Mouse (Mus musculus) ovary, postnatal 14 days (tissue): ENCODE data around the gene Cxcr5.

ENCODE experiments used
- DNase-seq: peaks from one replicate; pipeline ENCODE4 v3.0.0; 2022; ENCODE audit warnings: low spot score

The Cxcr5 gene

GRCm38 (mm10) chr9:44509487-44510354 is 52.0 kb downstream of the Cxcr5 start:
- DNase-seq = peak; percentile 97

GRCm38 (mm10) chr9:44508721-44509486 is 52.8 kb downstream of the Cxcr5 start:
- DNase-seq = no peak

DNA sequence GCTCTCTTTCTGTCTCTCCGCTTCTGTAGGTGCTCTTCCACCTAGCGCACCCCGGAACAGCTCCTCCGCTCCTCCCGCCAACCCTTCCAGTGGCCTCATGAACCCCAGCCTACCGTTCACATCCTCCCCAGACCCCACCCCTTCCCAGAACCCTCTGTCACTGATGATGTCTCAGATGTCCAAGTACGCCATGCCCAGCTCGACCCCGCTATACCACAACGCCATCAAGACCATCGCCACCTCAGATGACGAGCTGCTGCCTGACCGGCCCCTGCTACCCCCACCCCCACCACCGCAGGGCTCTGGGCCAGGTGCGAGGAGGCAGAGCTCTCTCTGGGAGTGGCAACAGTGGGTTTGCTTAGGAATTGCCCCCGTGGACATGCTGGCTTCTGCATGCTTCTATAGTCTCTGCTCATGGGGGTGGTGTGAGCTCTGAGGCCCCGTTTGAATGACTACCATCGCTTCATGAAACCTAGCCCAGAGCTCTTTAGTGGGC is 53.5 kb downstream of the Cxcr5 start:
- no peak for DNase-seq

- no peak for DNase-seq
These were observed 54.3 kb downstream of the Cxcr5 start for GRCm38 (mm10) chr9:44507345-44507744.

DNA sequence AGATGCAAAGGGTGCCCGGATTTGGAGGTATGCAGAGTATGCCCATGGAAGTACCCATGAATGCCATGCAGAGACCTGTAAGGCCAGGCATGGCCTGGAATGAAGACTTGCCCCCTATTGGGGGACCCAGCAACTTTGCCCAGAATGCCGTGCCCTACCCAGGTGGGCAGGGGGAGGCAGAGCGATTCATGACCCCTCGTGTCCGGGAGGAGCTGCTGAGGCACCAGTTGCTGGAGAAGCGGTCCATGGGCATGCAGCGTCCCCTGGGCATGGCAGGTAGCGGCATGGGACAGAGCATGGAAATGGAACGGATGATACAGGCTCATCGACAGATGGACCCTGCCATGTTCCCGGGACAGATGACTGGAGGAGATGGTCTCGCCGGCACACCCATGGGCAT is 55.1 kb downstream of the Cxcr5 start:
- DNase-seq = no peak

GRCm38 (mm10) chr9:44505824-44506467 is 55.7 kb downstream of the Cxcr5 start:
- no peak for DNase-seq

GRCm38 (mm10) chr9:44504893-44505823 is 56.5 kb downstream of the Cxcr5 start:
- DNase-seq = no peak

DNA sequence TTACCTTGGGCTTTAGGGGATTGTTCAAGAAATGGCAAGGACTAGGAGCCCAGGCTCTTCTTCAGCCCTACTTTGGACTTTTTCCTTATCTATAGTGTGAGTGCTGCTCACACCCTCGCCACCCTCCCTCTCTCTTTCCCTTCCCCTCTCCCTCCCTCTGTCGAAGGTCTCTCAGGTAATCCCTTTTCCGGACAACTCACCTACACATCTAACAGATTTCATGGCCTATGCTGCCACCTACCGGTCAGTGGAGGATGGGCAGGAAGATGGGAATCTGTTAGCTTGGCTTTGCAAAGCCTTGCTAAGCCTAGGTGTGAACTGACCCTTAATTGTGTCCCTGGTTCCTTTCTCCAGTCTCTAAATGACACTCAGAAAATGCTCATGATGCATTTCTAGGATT is 59.7 kb downstream of the Cxcr5 start:
- peak; percentile 86 for DNase-seq

- no peak for DNase-seq
These were observed 60.3 kb downstream of the Cxcr5 start for GRCm38 (mm10) chr9:44501206-44501879.

GRCm38 (mm10) chr9:44500638-44501175 is 61.0 kb downstream of the Cxcr5 start:
- DNase-seq = no peak

GRCm38 (mm10) chr9:44500163-44500533 is 61.5 kb downstream of the Cxcr5 start:
- DNase-seq = no peak

DNA sequence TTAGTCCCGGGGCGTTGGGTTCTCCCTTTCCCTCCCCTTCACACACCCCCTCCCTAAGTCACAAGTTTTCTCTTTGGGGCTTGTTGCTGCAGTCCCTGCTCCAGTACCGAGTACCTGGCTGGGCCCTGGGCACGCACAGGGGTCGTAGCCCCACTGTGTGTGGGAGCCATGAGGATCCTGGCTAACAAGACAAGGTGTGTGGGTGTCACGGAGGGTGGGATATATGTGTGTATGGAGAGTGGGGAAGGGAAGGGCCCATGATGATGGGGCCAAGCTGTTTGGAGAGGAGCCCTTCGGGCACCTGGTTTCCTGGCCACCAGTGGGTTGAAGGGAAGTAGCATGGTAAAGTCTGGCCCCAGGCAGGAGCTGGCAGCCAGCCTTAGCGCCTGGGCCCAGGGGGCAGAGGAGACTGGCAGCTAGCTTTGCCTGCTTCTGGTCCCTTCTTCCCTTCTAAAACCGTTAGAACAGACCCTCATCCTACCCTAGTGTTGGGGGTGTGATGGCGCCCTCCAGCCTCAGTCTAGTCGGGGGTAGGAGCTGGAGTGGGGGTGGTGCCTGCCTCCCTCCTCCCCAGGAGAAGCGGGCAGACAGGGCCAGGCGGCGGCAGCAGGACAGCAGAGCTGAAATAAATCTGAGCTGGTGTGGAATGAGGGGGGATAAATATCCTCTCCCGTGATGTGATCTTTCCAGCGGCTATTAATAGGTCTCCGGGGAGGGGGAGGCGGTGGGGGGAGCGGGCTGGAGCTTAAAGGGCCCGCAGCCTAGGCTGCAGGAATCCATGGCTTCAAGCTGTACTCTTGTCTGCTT is 62.1 kb downstream of the Cxcr5 start:
- no peak for DNase-seq

GRCm38 (mm10) chr9:44498421-44499355 is 63.0 kb downstream of the Cxcr5 start:
- no peak for DNase-seq

DNA sequence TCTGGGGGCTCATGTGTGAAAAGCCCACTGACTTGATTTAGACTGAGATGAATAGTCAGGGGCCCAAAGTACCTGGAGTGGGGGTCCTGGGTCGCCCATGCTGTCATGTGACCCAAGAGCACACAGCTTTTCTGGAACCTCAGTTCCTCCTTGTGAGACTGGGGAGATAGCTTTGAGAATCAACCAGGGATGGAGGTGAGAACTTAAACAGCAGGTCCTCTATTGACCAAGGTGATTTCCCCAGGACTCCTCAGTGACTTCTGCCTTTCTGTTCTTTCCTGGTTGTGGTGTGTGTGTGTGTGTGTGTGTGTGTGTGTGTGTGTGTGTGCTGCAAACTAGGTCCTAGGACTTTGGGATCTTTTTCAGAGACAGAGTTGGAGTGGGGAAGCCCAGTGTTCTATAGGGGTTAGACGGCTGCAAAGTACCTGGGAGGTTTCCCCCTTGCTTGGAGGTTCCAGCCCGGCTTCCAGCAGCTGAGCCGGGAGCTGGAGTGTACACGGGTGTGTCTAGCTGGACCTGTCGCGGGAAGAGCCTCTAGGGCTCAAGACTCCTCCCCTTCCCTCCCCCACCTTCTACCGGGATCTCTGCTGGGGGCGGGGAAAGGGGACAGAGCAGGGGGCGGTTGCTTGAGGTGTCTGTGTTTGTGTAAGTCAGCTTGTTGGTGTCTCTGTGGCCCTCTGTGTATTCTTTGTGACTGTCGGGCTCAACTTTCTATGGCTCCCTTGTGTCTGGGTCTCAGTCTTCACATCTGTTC is 63.9 kb downstream of the Cxcr5 start:
- no peak for DNase-seq

DNA sequence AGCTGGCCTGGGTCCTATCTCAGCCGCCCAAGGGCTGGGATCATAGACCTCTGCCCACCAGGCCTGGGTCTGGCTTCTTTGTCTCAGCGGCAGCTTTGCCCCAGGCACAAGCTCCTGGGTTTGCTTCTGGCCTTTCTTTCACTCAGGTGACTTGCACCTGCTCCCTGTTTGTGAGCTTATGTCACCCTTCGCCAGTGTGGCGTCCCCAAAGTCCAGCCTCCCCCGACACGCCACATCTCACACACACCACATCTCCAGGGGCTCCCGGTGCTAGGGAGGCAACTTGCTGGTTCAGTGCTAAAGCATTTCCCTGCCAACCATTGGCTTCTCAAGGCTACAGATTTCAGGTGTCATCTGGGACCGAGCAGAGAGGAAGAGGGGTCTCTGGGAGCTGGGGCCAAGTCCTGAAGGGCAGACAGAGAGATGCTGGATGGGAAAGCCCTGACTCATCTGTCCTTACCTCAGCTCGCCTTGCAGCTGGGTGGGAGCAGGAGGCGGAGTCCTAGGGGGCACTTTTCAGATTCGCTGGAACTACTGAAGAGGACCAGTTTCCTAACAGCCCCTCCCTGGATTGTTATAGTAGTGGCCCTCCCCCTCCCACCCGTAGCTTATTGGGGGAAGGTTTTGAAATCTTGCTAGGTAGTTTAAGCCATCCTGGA is 64.7 kb downstream of the Cxcr5 start:
- no peak for DNase-seq

DNA sequence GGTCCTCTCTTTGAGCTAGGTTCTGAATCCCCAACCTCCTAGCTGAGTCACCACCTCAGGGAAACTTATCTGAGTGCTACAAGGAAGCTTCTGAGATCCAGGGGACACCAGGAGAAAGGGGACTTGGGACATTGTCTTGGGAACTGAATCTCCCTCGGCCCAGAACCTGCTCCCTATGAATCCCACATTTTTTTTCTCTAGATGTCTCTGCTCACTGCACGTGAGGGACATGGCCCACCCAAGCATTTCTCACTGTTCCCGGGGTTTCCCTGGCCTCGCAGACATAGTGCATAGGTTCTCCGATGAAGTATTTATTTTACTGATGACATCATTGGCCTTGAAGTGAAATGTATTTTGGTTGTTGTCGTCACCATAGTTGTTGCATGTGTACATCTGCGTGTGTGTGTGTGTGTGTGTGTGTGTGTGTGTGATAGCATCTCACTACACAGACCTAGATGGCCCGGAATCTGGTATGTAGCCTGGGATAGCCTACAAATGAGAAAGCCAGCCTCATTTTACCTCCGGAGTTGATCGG is 65.8 kb downstream of the Cxcr5 start:
- DNase-seq = no peak
